Mouse (Mus musculus): ENCODE results near the gene Mfsd5. TPM values are rescaled to one million over a fixed set of nuclear protein-coding genes. Genes with fewer than 3 reads are reported as not detected.

Gene Mfsd5
- 30.4 and 32.9 TPM in 2 replicates for total RNA-seq (2014; fragmentation: Nextera tagmentation)
- total RNA-seq (2017), result 14.2 and 19.5 TPM in 2 replicates

GRCm38 (mm10) chr15:102279092-102279782 lies at the start of gene Mfsd5:
Gene Mfsd5, plus strand, starts transcription at chr15:102279454.
- ATAC-seq (replicated peaks; ENCODE audit: low FRiP score, low TSS enrichment, poor library complexity, severe bottlenecking), result peak; percentile 88

DNA sequence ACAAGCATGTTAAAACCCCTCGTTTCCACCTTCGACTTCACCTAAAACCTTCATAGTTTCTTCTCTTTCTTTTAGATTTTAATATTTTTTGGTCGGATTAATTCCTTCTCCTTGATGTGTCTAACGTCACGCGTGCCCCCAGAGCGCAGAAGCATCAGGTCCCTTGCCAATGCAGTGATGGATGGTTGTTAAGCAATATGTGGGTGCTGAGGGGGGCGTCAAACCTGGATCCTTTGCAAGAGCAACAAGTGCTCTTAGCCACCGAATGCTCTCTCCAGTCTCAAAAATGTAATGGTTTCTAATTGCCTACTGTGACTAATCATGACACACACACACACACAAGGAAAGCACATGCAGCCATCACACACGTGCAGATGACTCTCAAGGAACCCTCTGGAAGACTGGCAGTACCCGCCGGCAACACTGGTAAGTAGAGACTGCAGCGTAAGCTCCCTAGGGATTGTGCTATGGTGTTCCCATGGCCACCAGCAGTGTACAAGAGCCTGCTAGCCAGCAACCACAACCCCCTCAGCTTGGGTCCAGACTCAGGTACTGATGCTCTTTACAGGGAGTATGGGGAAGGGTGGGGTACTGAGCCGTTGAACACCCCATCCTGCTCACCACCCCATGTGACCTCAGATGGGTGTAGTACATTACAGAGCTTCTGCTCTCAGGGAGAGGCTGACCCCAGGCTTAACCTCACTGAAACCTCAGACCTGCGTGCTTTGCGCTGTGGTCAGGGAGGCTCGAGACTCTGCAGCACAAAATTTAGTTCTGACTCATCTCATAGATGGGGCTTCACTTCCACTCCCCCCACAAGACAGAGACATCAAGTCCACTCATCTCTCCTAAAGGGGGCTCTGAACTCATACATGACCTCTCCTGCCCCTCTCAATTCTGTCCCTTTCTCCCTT lies 48.6 kb upstream of the Mfsd5 start:
- ATAC-seq (replicated peaks; ENCODE audit: low FRiP score, low TSS enrichment, poor library complexity, severe bottlenecking), result no peak

- ATAC-seq (replicated peaks; ENCODE audit: low FRiP score, low TSS enrichment, poor library complexity, severe bottlenecking), result peak; percentile 85
Measured at GRCm38 (mm10) chr15:102231748-102232147, 47.5 kb upstream of the Mfsd5 start, which contains the start of gene Itgb7. Gene Itgb7, minus strand, starts transcription at chr15:102231944.

GRCm38 (mm10) chr15:102232764-102233163 lies 46.5 kb upstream of the Mfsd5 start:
- no peak for ATAC-seq (replicated peaks; ENCODE audit: low FRiP score, low TSS enrichment, poor library complexity, severe bottlenecking)

GRCm38 (mm10) chr15:102233896-102234295 lies 45.4 kb upstream of the Mfsd5 start:
- ATAC-seq (replicated peaks; ENCODE audit: low FRiP score, low TSS enrichment, poor library complexity, severe bottlenecking), result no peak

GRCm38 (mm10) chr15:102235371-102236027 lies 43.8 kb upstream of the Mfsd5 start:
- no peak for ATAC-seq (replicated peaks; ENCODE audit: low FRiP score, low TSS enrichment, poor library complexity, severe bottlenecking)

DNA sequence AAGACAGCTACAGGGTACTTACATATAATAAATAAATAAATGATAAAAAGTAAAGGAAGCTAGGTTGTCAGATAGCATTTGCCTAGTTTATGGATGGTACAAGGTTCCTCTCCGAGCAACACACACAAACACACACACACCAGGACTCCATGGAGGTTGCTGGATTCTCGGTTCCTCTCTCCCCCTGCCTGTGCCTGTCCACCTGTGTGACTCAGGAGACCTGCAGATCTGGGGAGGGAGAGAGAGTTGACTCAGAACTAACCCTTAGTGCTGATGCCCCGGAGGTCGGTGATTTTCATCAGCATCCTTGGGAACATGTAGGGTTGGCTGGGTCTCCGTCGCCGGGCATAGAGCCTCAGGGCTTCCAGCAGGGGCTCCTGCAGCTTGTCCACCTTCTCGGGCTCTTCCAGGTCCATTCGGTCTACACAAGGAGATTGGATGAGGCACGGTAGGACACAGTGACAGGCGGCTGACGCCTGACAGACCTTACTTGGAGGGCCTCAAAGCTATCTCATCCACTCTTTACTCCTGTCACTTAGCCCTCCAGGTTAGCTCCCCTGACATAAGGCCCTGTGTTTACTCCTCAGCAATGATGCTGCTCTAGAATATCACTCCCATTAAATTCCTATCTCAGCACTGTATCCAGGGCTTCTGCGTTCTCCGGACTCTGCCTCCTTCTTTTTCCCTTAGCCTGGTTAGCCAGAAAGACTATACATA lies 40.6 kb upstream of the Mfsd5 start:
- ATAC-seq (replicated peaks; ENCODE audit: low FRiP score, low TSS enrichment, poor library complexity, severe bottlenecking), result no peak

DNA sequence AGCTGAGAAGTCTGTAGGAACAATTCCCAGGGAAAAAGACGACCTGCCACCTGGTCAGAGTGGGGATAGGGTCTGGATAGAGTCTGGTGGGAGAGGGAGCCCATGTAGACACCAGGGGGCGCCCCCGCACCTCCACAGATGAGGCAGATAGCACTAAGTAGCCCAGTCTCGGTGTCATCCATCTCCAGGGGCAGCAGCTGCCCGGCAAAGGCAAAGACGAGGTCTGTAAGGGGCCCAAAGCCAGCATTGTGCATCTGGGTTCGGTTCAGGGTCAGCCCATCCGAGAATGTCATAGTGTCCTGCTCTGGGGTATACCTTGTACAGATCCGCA lies 40.0 kb upstream of the Mfsd5 start:
- ATAC-seq (replicated peaks; ENCODE audit: low FRiP score, low TSS enrichment, poor library complexity, severe bottlenecking), result peak; percentile 63; the same call in 1 of the 2 replicates

DNA sequence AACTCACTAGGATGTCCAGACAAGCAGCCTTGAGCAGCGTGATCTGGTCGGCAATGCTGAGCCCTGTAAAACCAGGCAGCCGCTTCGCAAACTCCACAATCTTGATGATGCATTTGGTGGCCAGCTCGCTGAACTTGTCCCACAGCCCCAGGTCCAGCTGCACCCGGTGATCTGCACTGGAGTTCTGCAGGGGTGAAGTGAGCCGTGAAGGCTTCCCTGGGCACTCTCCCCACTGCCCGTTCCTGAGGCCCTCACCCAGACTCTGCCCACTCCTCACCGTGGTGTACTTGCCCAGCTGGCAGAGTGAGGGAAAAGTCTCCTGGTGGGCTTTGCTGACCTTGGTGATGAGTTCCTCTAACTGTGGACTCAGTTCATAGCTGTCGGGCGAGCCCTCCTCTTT lies 39.4 kb upstream of the Mfsd5 start:
- ATAC-seq (replicated peaks; ENCODE audit: low FRiP score, low TSS enrichment, poor library complexity, severe bottlenecking), result no peak

DNA sequence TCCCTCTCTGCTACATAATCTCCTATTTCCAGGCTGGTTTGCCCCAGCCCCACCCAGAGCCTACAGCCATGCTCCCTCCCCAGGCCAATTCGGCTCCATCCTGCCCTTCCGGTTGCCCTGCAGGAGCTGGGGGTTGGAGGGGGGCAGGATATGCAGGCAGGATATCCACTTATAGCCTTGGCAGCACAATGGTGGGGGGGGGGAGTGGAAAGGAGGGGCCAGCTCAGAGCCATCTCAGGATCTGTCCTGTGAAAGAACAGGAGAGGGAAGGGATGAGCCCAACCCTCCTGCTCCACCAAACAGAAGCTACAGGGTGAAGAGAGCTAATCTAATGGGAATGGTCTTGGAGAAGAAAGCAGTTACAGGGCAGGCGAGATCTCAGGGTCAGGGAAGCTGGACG lies 38.6 kb upstream of the Mfsd5 start:
- no peak for ATAC-seq (replicated peaks; ENCODE audit: low FRiP score, low TSS enrichment, poor library complexity, severe bottlenecking)

DNA sequence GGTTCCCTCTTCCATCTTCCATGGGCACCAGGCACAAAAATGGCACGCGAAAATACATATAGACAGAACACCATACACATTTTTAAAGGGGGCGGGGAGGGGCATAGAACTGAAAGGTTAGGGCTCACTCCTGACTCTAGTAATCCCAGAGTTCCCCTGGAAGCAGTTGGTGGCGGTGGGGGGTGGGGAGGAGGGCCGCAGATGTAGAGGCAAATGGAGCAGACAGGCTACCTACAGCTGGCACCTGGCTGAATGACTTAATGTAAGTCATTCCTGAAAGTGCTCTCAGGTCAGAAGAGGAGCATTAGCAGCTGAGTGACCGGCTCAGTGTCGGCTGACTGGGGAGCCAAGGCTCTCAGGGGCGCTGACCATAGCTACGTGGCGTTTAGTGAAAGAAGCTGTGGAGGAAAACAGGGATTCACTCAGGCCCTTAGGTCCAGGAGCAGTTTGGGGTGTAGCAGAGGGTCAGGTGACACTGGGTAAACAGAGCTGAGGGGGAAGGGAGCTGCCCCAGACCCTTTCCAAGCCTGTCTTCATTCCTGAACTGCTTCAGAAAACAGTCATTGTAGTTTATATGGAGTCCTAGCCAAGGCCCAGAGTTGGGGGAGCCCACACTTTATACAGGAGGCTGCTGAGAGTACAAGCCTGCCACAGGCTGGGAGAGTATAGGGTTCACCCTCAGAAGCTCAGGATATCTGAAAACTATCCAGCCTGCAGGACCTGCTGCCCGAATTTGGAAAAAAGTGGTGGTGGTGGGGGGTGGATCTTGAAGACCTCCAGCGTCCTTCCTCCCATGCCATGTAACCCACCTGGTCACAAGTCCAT lies 36.6 kb upstream of the Mfsd5 start:
- no peak for ATAC-seq (replicated peaks; ENCODE audit: low FRiP score, low TSS enrichment, poor library complexity, severe bottlenecking)

GRCm38 (mm10) chr15:102243229-102244190 lies 35.7 kb upstream of the Mfsd5 start:
- peak; percentile 17; the same call in 1 of the 2 replicates for ATAC-seq (replicated peaks; ENCODE audit: low FRiP score, low TSS enrichment, poor library complexity, severe bottlenecking)

- ATAC-seq (replicated peaks; ENCODE audit: low FRiP score, low TSS enrichment, poor library complexity, severe bottlenecking), result no peak
Measured at GRCm38 (mm10) chr15:102244306-102245191, 34.7 kb upstream of the Mfsd5 start.

GRCm38 (mm10) chr15:102245461-102245881 lies 33.8 kb upstream of the Mfsd5 start:
- no peak for ATAC-seq (replicated peaks; ENCODE audit: low FRiP score, low TSS enrichment, poor library complexity, severe bottlenecking)

DNA sequence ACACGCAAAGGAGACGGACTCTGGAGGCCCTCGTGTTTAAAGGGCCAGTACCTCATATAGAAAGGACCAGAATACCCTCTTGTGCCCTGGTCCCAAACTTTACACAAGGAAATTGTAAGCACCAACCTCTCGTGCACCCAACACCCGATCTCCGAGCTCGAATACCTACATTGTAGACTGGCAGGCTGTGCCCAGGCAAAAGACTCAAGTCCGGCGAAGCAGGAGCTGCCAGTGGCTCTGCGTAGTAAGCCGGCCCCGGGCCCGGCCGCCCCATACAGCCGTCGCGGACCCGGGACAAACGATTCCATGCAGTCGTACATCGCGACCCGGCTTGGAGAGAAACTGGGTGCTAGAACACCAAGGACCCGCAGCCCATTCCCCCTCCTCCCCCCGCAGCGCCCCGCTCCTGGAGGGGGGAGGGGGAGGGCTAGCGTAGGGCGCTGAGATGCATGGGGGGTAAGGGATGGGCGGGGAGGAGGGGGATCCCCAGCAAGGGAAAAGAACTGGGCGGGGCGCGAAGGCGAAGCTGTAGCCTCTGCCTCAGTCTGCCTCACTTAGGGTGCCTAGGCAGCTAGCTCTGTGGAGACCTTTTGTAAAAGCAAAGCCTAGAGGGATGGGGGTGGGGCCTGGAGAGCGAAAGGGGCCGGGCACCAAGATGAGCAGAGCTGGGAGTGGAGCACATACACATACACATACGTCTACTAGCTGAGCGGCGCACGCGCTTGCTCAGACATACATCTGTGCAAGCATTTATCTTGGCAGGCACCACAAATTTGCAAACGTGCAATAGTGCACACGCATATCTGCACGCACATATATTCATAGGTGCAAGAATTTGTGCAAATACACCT lies 33.1 kb upstream of the Mfsd5 start:
- ATAC-seq (replicated peaks; ENCODE audit: low FRiP score, low TSS enrichment, poor library complexity, severe bottlenecking), result peak; percentile 65

DNA sequence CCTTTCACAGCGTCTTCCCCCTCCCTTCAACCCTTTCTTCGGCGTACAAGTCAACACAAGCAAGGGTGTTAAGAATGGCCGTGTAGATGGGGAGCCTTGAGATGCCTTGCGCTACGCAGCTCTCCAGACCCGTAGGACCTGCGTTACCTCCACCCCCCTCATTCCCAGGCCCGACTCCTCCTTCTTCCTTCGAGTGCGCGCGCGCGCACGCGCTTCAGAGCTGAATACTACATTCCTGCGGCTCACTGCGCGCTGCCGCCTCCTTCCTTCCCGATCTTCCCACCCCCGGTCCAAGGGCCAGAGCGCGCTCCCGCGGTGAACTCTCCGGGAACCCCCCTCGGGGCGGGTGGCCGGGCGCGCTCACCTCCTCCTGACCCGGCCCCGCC lies 32.4 kb upstream of the Mfsd5 start:
- ATAC-seq (replicated peaks; ENCODE audit: low FRiP score, low TSS enrichment, poor library complexity, severe bottlenecking), result 0 out of 2 replicates have a peak, but pooled peaks have one; percentile 14

Data from megakaryocyte-erythroid progenitor cell, adult 5-6 weeks (primary cell).